Mouse (Mus musculus): ENCODE data around the gene Nt5dc3.

GRCm38 (mm10) chr10:86782656-86783055 is 3.9 kb downstream of the Nt5dc3 start:
- TF ChIP-seq GATA1 (IDR thresholded peaks at IDR 0.05; ENCODE audit: borderline replicate concordance, low read length) (no peak), FLI1 (IDR thresholded peaks at IDR 0.05; ENCODE audit: low read length) (no peak)
